Mouse (Mus musculus) limb, embryonic 13.5 days (tissue): ENCODE results near the gene Atg9b. TPM values are rescaled to one million over a fixed set of nuclear protein-coding genes. Genes with fewer than 3 reads are reported as not detected.
A peak's percentile ranks its signal among the peaks of the same experiment; 100 is the strongest.

ENCODE experiments used
- ATAC-seq: fragments of 200-750 bp; cut with Nextera tagmentation; 2 replicates; pipeline ENCODE4 v1.8.0; 2017; ENCODE audit warnings: low read depth, moderate number of reproducible peaks, moderate TSS enrichment; ENCODE audit not compliant: low FRiP score
- H3K27ac ChIP-seq: fragments of 300-500 bp; sonication (generic); 2 replicates; pipeline ENCODE4 v1.5.1; 2015; ENCODE audit warnings: inconsistent platforms, mild to moderate bottlenecking, moderate library complexity
- H3K27me3 ChIP-seq: fragments of 300-500 bp; sonication (generic); 2 replicates; pipeline ENCODE4 v1.6.1; 2015; ENCODE audit warnings: mild to moderate bottlenecking, inconsistent platforms
- H3K36me3 ChIP-seq: fragments of 300-500 bp; sonication (generic); 2 replicates; pipeline ENCODE4 v1.6.1; 2015; ENCODE audit warnings: inconsistent platforms, mild to moderate bottlenecking, moderate library complexity
- H3K4me1 ChIP-seq: fragments of 300-500 bp; sonication (generic); 2 replicates; pipeline ENCODE4 v1.6.1; 2015; ENCODE audit warnings: inconsistent platforms
- H3K4me2 ChIP-seq: fragments of 300-500 bp; sonication (generic); replicated peaks from 2 replicates; pipeline ENCODE4 v1.6.1; 2015; ENCODE audit warnings: inconsistent platforms, mild to moderate bottlenecking, moderate library complexity
- H3K4me3 ChIP-seq: fragments of 300-500 bp; sonication (generic); 2 replicates; pipeline ENCODE4 v1.5.1; 2015; ENCODE audit warnings: moderate library complexity, mild to moderate bottlenecking, inconsistent platforms
- H3K9ac ChIP-seq: fragments of 300-500 bp; sonication (generic); 2 replicates; pipeline ENCODE4 v1.6.1; 2015; ENCODE audit warnings: mild to moderate bottlenecking, inconsistent platforms
- H3K9me3 ChIP-seq: fragments of 300-500 bp; sonication (generic); 2 replicates; pipeline ENCODE4 v1.6.1; 2016; ENCODE audit warnings: inconsistent platforms
- WGBS: fragments of 180-500 bp; shearing (Covaris S2); methylation state at CpG from one replicate; pipeline ENCODE4 v1.1.7; 2015; 5-methylcytosine and 5-hydroxymethylcytosine counted together
- polyA plus RNA-seq: library from polyadenylated mRNA; unstranded; fragments of >200 nt; fragmentation: Nextera tagmentation; extraction: Ambion mirVana; gene quantifications from 2 replicates; pipeline ENCODE4 v1.2.1, GENCODE M21; 2015

Gene Atg9b
- polyA plus RNA-seq, 1 experiment from 2014 or later, result 0.78 TPM

GRCm38 (mm10) chr5:24423129-24424003, 31.4 kb upstream of the Atg9b start, which contains the start of the genes Cdk5 and Slc4a2:
Cdk5 (minus strand) TSS chr5:24423530.
Slc4a2 (plus strand) TSS chr5:24423837.
- Histone ChIP-seq H3K4me2 (peak within 1 kb of the TSS; percentile 95), H3K9me3 (no peaks in the 10 kb centered on the region), H3K4me3 (peak within 1 kb of the TSS; percentile 70), H3K27ac (peak within 1 kb of the TSS; percentile 91), H3K27me3 (no peaks in the 10 kb centered on the region), H3K4me1 (peaks cover 49% of the 10 kb centered on the region), H3K36me3 (peaks cover 30% of the 10 kb centered on the region), H3K9ac (peak within 1 kb of the TSS; percentile 83)
- WGBS, result under 1% methylated on average over 46 of the region's 46 CpGs
- ATAC-seq, result peak; percentile 94

- no peaks in the 10 kb centered on the region for H3K9me3 ChIP-seq
- peaks cover 31% of the 10 kb centered on the region for H3K4me1 ChIP-seq
- no peaks in the 10 kb centered on the region for H3K27me3 ChIP-seq
- ATAC-seq, result no peak
- H3K36me3 ChIP-seq, result peaks cover 32% of the 10 kb centered on the region
- H3K27ac ChIP-seq, result no peak overlapping the region
- no peak overlapping the region for H3K4me2 ChIP-seq
- no peak overlapping the region for H3K9ac ChIP-seq
- WGBS, result 88% methylated on average over 9 of the region's 9 CpGs
- H3K4me3 ChIP-seq, result no peak overlapping the region
These were observed 28.4 kb upstream of the Atg9b start for GRCm38 (mm10) chr5:24420381-24420780.

- Histone ChIP-seq H3K4me1 (peaks cover 35% of the 10 kb centered on the region), H3K27ac (no peak overlapping the region), H3K9ac (no peak overlapping the region), H3K4me3 (no peak overlapping the region), H3K4me2 (no peak overlapping the region), H3K27me3 (no peaks in the 10 kb centered on the region), H3K36me3 (peaks cover 32% of the 10 kb centered on the region), H3K9me3 (no peaks in the 10 kb centered on the region)
- no peak for ATAC-seq
- 86% methylated on average over 10 of the region's 10 CpGs for WGBS
These were observed 25.6 kb upstream of the Atg9b start for GRCm38 (mm10) chr5:24417587-24417986.

- no peak overlapping the region for H3K4me3 ChIP-seq
- peaks cover 31% of the 10 kb centered on the region for H3K36me3 ChIP-seq
- H3K9me3 ChIP-seq, result no peaks in the 10 kb centered on the region
- peak overlapping the region; percentile 31; the same call in 1 of the 2 replicates for H3K4me2 ChIP-seq
- H3K4me1 ChIP-seq, result peaks cover 29% of the 10 kb centered on the region
- WGBS, result 3% methylated on average over 21 of the region's 21 CpGs
- no peaks in the 10 kb centered on the region for H3K27me3 ChIP-seq
- ATAC-seq, result 0 out of 2 replicates have a peak, but pooled peaks have one; percentile 24
- no peak overlapping the region for H3K9ac ChIP-seq
- H3K27ac ChIP-seq, result no peak overlapping the region
These were observed 24.3 kb upstream of the Atg9b start for GRCm38 (mm10) chr5:24416222-24416736.

- Histone ChIP-seq H3K4me1 (peaks cover 29% of the 10 kb centered on the region), H3K27me3 (no peaks in the 10 kb centered on the region), H3K4me3 (no peak overlapping the region), H3K4me2 (peak overlapping the region; percentile 31; the same call in 1 of the 2 replicates), H3K9ac (peak overlapping the region; percentile 6; the same call in 1 of the 2 replicates), H3K9me3 (no peaks in the 10 kb centered on the region), H3K36me3 (peaks cover 18% of the 10 kb centered on the region), H3K27ac (no peak overlapping the region)
- WGBS, result 82% methylated on average over 13 of the region's 13 CpGs
- ATAC-seq, result no peak
These were observed 22.0 kb upstream of the Atg9b start for GRCm38 (mm10) chr5:24413938-24414337.

- peak within 1 kb of the TSS; percentile 22; the same call in 1 of the 2 replicates for H3K27ac ChIP-seq
- peaks cover 15% of the 10 kb centered on the region for H3K36me3 ChIP-seq
- peaks cover 29% of the 10 kb centered on the region for H3K4me1 ChIP-seq
- peak within 1 kb of the TSS; percentile 31 for H3K4me2 ChIP-seq
- H3K4me3 ChIP-seq, result no peak within 1 kb of the TSS
- peak; percentile 63; the same call in 1 of the 2 replicates for ATAC-seq
- H3K9me3 ChIP-seq, result no peaks in the 10 kb centered on the region
- peak within 1 kb of the TSS; percentile 6; the same call in 1 of the 2 replicates for H3K9ac ChIP-seq
- no peaks in the 10 kb centered on the region for H3K27me3 ChIP-seq
- 30% methylated on average over 11 of the region's 11 CpGs for WGBS
These were observed 21.2 kb upstream of the Atg9b start, which contains the start of gene Asic3 for GRCm38 (mm10) chr5:24413042-24413693. Asic3 (plus strand) TSS chr5:24413392.

GRCm38 (mm10) chr5:24412063-24412462, 20.1 kb upstream of the Atg9b start:
- Histone ChIP-seq H3K27me3 (no peaks in the 10 kb centered on the region), H3K4me3 (no peak overlapping the region), H3K4me2 (no peak overlapping the region), H3K27ac (no peak overlapping the region), H3K9ac (no peak overlapping the region), H3K4me1 (peaks cover 29% of the 10 kb centered on the region), H3K9me3 (no peaks in the 10 kb centered on the region), H3K36me3 (peaks cover 26% of the 10 kb centered on the region)
- ATAC-seq, result no peak
- WGBS, result 95% methylated on average over 2 of the region's 2 CpGs

GRCm38 (mm10) chr5:24409466-24409865, 17.5 kb upstream of the Atg9b start:
- peaks cover 18% of the 10 kb centered on the region for H3K4me1 ChIP-seq
- H3K4me3 ChIP-seq, result no peak overlapping the region
- peaks cover 47% of the 10 kb centered on the region for H3K36me3 ChIP-seq
- no peaks in the 10 kb centered on the region for H3K9me3 ChIP-seq
- H3K4me2 ChIP-seq, result no peak overlapping the region
- no peaks in the 10 kb centered on the region for H3K27me3 ChIP-seq
- no peak for ATAC-seq
- H3K9ac ChIP-seq, result no peak overlapping the region
- WGBS, result 86% methylated on average over 2 of the region's 2 CpGs
- no peak overlapping the region for H3K27ac ChIP-seq

- peaks cover 11% of the 10 kb centered on the region for H3K4me1 ChIP-seq
- H3K27me3 ChIP-seq, result no peaks in the 10 kb centered on the region
- H3K9ac ChIP-seq, result no peak overlapping the region
- no peak overlapping the region for H3K4me3 ChIP-seq
- WGBS, result 90% methylated on average over 13 of the region's 13 CpGs
- no peaks in the 10 kb centered on the region for H3K9me3 ChIP-seq
- H3K36me3 ChIP-seq, result peaks cover 53% of the 10 kb centered on the region
- no peak overlapping the region for H3K4me2 ChIP-seq
- H3K27ac ChIP-seq, result no peak overlapping the region
- ATAC-seq, result no peak
These were observed 16.7 kb upstream of the Atg9b start for GRCm38 (mm10) chr5:24408651-24409050.

GRCm38 (mm10) chr5:24405389-24405876, 13.5 kb upstream of the Atg9b start:
- 58% methylated on average over 3 of the region's 3 CpGs for WGBS
- H3K36me3 ChIP-seq, result peaks cover 84% of the 10 kb centered on the region

GRCm38 (mm10) chr5:24404594-24405360, 12.8 kb upstream of the Atg9b start:
- Histone ChIP-seq H3K9me3 (no peaks in the 10 kb centered on the region), H3K27me3 (no peaks in the 10 kb centered on the region), H3K4me2 (no peak overlapping the region), H3K36me3 (peaks cover 89% of the 10 kb centered on the region), H3K27ac (no peak overlapping the region), H3K9ac (no peak overlapping the region), H3K4me3 (no peak overlapping the region), H3K4me1 (no peaks in the 10 kb centered on the region)
- WGBS, result 84% methylated on average over 6 of the region's 6 CpGs
- no peak for ATAC-seq

More at GRCm38 (mm10) chr5:24405389-24405876, 13.5 kb upstream of the Atg9b start:
- no peak overlapping the region for H3K4me3 ChIP-seq
- H3K9ac ChIP-seq, result peak overlapping the region; percentile 10; the same call in 1 of the 2 replicates
- no peaks in the 10 kb centered on the region for H3K4me1 ChIP-seq
- H3K27ac ChIP-seq, result no peak overlapping the region
- no peaks in the 10 kb centered on the region for H3K9me3 ChIP-seq
- no peaks in the 10 kb centered on the region for H3K27me3 ChIP-seq
- H3K4me2 ChIP-seq, result no peak overlapping the region
- no peak for ATAC-seq
